Mouse (Mus musculus): Measurements from ENCODE around the gene Fam129b.

The Fam129b gene

DNA sequence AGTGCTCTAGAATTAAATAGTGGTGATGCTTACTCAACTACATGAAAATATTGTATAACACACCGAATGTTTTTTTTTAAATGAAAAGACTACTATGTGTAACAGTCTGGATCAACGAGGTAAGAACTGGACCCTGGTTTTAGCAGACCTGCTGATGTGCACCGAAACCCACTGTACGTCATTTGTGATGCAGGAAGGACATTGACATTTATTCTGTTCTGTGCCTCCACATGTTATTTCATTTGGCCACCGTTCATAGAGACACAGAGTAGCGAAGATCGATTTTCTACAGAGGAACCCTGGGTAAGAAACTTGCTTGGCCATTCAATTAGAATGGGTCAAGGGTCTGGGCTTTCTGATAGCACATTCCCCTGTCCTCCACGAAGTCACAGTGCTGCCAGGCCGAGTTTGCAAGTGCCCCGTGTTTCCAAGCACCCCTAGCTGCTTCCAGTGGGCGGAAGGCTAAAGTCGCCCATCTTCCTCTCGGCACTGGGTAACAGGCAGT is 90.3 kb downstream of the Fam129b start:
- DNase-seq = no peak

- peak; percentile 81 for DNase-seq
These were observed 91.0 kb downstream of the Fam129b start for GRCm38 (mm10) chr2:32966689-32967631.

DNA sequence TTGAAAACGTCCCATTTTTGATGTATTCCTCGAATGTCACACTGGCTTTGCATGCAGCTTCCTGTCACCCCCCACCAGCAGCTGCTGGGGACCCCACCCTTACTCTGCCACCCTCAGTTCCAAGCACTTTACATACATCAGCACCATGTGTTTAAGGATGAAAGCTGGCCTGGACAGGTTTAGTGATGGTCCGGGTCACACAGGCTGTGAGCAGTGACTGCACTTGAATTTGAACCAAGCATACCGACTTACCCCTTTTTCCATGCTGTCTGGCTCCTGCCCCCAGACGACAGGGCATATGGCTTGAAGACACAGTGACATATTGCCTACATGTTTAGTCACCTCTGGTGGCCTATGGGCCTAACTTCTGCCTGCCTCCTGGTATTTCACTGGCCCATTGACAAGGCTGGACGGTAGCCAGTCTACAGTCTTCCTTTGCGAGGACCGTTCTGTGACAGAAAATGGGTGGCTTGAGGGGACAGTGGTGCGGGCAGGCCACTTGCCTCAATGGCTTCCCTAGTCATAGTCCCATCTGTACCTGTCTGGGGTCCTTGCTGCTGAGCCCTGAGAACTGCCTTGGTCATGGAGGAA is 92.2 kb downstream of the Fam129b start:
- no peak for DNase-seq

DNA sequence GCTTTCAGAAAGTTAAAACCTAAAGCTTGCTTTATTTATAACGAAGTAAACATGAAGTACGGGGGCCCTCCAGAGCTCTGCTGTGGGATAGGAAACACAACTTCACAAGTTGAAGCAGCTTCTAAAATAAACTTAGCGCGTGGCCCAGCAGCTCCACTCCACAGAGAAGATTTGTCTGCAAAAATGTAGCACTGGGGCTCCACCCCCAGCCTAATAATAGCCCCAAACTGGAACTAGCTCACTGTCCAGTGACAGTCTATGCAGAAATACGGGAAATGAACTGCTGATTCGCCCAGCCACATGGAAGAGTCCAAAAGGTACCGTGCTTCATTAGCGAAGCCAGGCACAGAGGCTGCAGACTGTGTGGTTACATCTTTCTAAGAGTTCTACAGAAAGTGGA is 93.4 kb downstream of the Fam129b start:
- no peak for DNase-seq

- DNase-seq = no peak
These were observed 95.3 kb downstream of the Fam129b start for GRCm38 (mm10) chr2:32971235-32971634.

- DNase-seq = no peak
These were observed 98.3 kb downstream of the Fam129b start for GRCm38 (mm10) chr2:32974216-32974615.

All from thymus, postnatal 25 days (tissue).